Mouse (Mus musculus): ENCODE results near the gene Vmn1r115. TPM values are rescaled to one million over a fixed set of nuclear protein-coding genes. Genes with fewer than 3 reads are reported as not detected.
"Not testable (repeated sequence)": the region's sequence is repeated elsewhere in the genome, so short reads cannot be mapped to it uniquely, and the experiment has no call there.

The Vmn1r115 gene
- not detected in 2 replicates for polyA plus RNA-seq (2014; fragmentation: Nextera tagmentation; extraction: Ambion mirVana)

DNA sequence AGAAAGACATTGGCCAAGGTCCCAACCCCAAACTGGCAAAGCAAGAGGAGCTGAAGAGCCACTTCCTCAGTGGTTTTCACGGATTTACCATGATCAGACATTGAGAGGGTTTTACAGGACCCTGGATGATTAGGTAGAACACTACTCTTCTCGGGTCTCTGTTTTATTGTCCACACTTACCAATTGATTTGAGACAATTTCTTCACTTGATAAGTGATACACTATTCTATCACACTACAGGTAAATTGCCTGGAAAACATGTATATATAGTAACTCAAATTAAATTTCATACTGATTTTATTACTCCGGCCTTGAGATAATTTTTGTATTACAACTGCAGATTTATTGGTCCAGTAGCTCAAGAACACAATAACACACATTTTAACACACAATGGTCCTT is at the start of gene Vmn1r115:
Vmn1r115 (minus strand) TSS at position 101 of the 400 bp plus-strand sequence.
- H3K36me3 ChIP-seq (ENCODE audit: control insufficient read depth, insufficient read depth, low read length); H3K27ac ChIP-seq (ENCODE audit: low read depth, low read length); DNase-seq (ENCODE audit: low spot score); H3K9me3 ChIP-seq (replicated peaks; ENCODE audit: control insufficient read depth, low read length); ATAC-seq; H3K9ac ChIP-seq (ENCODE audit: low read length); H3K4me2 ChIP-seq (ENCODE audit: low read length); H3K4me1 ChIP-seq (ENCODE audit: control insufficient read depth, insufficient read depth, low read length); H3K4me3 ChIP-seq (ENCODE audit: low read depth, low read length); H3K27me3 ChIP-seq (replicated peaks; ENCODE audit: control insufficient read depth, insufficient read depth, low read length): not testable (repeated sequence)
- WGBS: 92% methylated on average over 1 of the region's 3 CpGs

DNA sequence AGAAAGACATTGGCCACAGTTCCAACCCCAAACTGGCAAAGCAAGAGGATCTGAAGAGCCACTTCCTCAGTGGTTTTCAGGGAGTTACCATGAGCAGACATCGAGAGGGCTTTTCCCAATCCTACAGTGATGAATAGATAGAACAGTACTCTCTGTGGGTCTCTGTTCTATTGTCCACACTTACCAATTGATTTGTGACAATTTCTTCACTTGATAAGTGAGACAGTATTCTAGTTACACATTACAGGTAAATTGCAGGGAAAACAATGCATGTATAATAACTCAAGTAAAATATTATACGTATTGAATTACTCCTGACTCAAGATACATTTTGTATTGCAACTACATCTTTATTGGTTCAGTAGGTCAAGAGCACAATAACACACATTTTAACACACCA is 39.2 kb upstream of the Vmn1r115 start, which contains the start of gene Vmn1r117:
Vmn1r117 (minus strand) TSS at position 101 of the 400 bp plus-strand sequence.
- not testable (repeated sequence) for H3K9ac ChIP-seq (ENCODE audit: low read length); H3K27ac ChIP-seq (ENCODE audit: low read depth, low read length); H3K4me3 ChIP-seq (ENCODE audit: low read depth, low read length); H3K36me3 ChIP-seq (ENCODE audit: control insufficient read depth, insufficient read depth, low read length); H3K4me2 ChIP-seq (ENCODE audit: low read length); H3K4me1 ChIP-seq (ENCODE audit: control insufficient read depth, insufficient read depth, low read length); H3K9me3 ChIP-seq (replicated peaks; ENCODE audit: control insufficient read depth, low read length); DNase-seq (ENCODE audit: low spot score); H3K27me3 ChIP-seq (replicated peaks; ENCODE audit: control insufficient read depth, insufficient read depth, low read length); ATAC-seq
- no CpG with 5 or more reads among the region's 2 CpGs for WGBS

DNA sequence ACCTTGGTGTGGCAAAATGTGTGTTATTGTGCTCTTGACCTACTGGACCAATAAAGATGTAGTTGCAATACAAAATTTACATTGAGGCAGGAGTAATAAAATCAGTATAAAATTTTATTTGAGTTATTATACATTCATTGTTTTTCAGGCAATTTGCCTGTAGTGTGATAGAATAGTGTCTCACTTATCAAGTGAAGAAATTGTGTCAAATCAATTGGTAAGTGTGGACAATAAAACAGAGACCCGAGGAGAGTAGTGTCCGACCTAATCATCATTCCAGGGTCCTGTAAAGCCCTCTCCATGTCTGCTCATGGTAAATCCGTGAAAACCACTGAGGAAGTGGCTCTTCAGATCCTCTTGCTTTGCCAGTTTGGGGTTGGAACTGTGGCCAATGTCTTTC is 27.2 kb upstream of the Vmn1r115 start, which contains the start of gene Vmn1r116:
Vmn1r116 (plus strand) TSS at position 301 of the 400 bp plus-strand sequence.
- not testable (repeated sequence) for H3K9me3 ChIP-seq (replicated peaks; ENCODE audit: control insufficient read depth, low read length); H3K4me2 ChIP-seq (ENCODE audit: low read length); H3K27ac ChIP-seq (ENCODE audit: low read depth, low read length); H3K4me3 ChIP-seq (ENCODE audit: low read depth, low read length); H3K4me1 ChIP-seq (ENCODE audit: control insufficient read depth, insufficient read depth, low read length); H3K36me3 ChIP-seq (ENCODE audit: control insufficient read depth, insufficient read depth, low read length); ATAC-seq; DNase-seq (ENCODE audit: low spot score); H3K9ac ChIP-seq (ENCODE audit: low read length); H3K27me3 ChIP-seq (replicated peaks; ENCODE audit: control insufficient read depth, insufficient read depth, low read length)
- WGBS: 67% methylated on average over 3 of the region's 3 CpGs

DNA sequence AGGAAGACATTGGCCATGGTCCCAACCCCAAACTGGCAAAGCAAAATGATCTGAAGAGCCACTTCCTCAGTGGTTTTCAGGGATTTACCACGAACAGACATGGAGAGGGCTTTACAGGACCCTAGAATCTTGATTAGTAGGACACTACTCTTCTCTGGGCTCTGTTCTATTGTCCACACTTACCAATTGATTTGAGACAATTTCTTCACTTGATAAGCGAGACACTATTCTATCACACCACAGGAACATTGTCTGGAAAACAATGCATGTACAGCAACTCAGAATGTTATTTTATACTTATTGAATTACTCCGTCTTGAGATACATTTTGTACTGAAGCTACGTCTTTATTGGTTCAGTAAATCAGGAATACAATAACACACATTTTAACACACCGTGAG is 32.7 kb downstream of the Vmn1r115 start, which contains the start of gene Vmn1r114:
Vmn1r114 (minus strand) TSS at position 101 of the 400 bp plus-strand sequence.
- H3K4me3 ChIP-seq (ENCODE audit: low read depth, low read length); H3K9me3 ChIP-seq (replicated peaks; ENCODE audit: control insufficient read depth, low read length); ATAC-seq; H3K27ac ChIP-seq (ENCODE audit: low read depth, low read length); H3K27me3 ChIP-seq (replicated peaks; ENCODE audit: control insufficient read depth, insufficient read depth, low read length); H3K4me2 ChIP-seq (ENCODE audit: low read length); H3K4me1 ChIP-seq (ENCODE audit: control insufficient read depth, insufficient read depth, low read length); H3K36me3 ChIP-seq (ENCODE audit: control insufficient read depth, insufficient read depth, low read length); H3K9ac ChIP-seq (ENCODE audit: low read length); DNase-seq (ENCODE audit: low spot score): not testable (repeated sequence)
- WGBS: no CpG with 5 or more reads among the region's 5 CpGs

Other genes starting within 250 kb of the Vmn1r115 start
- not detected in 2 replicates for gene Gm4513, start 246.0 kb downstream of the Vmn1r115 start, polyA plus RNA-seq (2014; fragmentation: Nextera tagmentation; extraction: Ambion mirVana)
- gene Vmn1r107, start 176.1 kb downstream of the Vmn1r115 start, polyA plus RNA-seq (2014; fragmentation: Nextera tagmentation; extraction: Ambion mirVana): not detected in 2 replicates
- gene Vmn1r111, start 141.8 kb downstream of the Vmn1r115 start, polyA plus RNA-seq (2014; fragmentation: Nextera tagmentation; extraction: Ambion mirVana): not detected in 2 replicates
- gene Gm10668, start 114.4 kb downstream of the Vmn1r115 start, polyA plus RNA-seq (2014; fragmentation: Nextera tagmentation; extraction: Ambion mirVana): not detected in 2 replicates
- not detected in 2 replicates for gene Vmn1r112, start 73.8 kb downstream of the Vmn1r115 start, polyA plus RNA-seq (2014; fragmentation: Nextera tagmentation; extraction: Ambion mirVana)
- not detected in 2 replicates for gene Vmn1r113, start 57.7 kb downstream of the Vmn1r115 start, polyA plus RNA-seq (2014; fragmentation: Nextera tagmentation; extraction: Ambion mirVana)
- gene Vmn1r114, start 32.8 kb downstream of the Vmn1r115 start, polyA plus RNA-seq (2014; fragmentation: Nextera tagmentation; extraction: Ambion mirVana): not detected in 2 replicates
- not detected in 2 replicates for gene Vmn1r116, start 27.3 kb upstream of the Vmn1r115 start, polyA plus RNA-seq (2014; fragmentation: Nextera tagmentation; extraction: Ambion mirVana)
- not detected in 2 replicates for gene Vmn1r117, start 39.1 kb upstream of the Vmn1r115 start, polyA plus RNA-seq (2014; fragmentation: Nextera tagmentation; extraction: Ambion mirVana)
- gene Vmn1r118, start 67.4 kb upstream of the Vmn1r115 start, polyA plus RNA-seq (2014; fragmentation: Nextera tagmentation; extraction: Ambion mirVana): not detected in 2 replicates
- not detected in 2 replicates for gene Vmn1r119, start 167.5 kb upstream of the Vmn1r115 start, polyA plus RNA-seq (2014; fragmentation: Nextera tagmentation; extraction: Ambion mirVana)
- gene Vmn1r120, start 208.8 kb upstream of the Vmn1r115 start, polyA plus RNA-seq (2014; fragmentation: Nextera tagmentation; extraction: Ambion mirVana): not detected in 2 replicates

Measured in forebrain, embryonic 14.5 days (tissue).